In genomic region chr2:32528326-32528725, GRCm38 (mm10) we compare ENCODE assay signal across 27 mouse cellular contexts. TPM values are rescaled to one million over a fixed set of nuclear protein-coding genes. Genes with fewer than 3 reads are reported as not detected.
"Had no signal": no experiment of that assay in that cellular context is flagged by ENCODE, and none has a peak within 500 bp of the region (broad histone marks: within the 10 kb centered on the region; RNA-seq: fewer than 3 reads in every experiment).

No protein-coding gene starts in this region.

- H3K9me3 ChIP-seq: heart, embryonic 10.5 days; heart, embryonic 12.5 days; hindbrain, embryonic 13.5 days; hindbrain, embryonic 15.5 days; limb, embryonic 13.5 days; limb, embryonic 15.5 days; liver, embryonic 13.5 days; liver, embryonic 15.5 days had no signal

- H3K36me3 ChIP-seq: heart, embryonic 10.5 days; heart, embryonic 12.5 days; hindbrain, embryonic 13.5 days; hindbrain, embryonic 15.5 days; limb, embryonic 13.5 days; limb, embryonic 15.5 days; liver, embryonic 13.5 days; liver, embryonic 15.5 days had no signal

- H3K4me2 ChIP-seq: heart, embryonic 12.5 days; hindbrain, embryonic 13.5 days; hindbrain, embryonic 15.5 days; limb, embryonic 13.5 days; limb, embryonic 15.5 days; liver, embryonic 13.5 days; liver, embryonic 15.5 days had no signal

- ATAC-seq: hindbrain, postnatal 0 days; intestine, embryonic 16.5 days had no signal

- H3K27me3 ChIP-seq: heart, embryonic 12.5 days; hindbrain, embryonic 13.5 days; hindbrain, embryonic 15.5 days; limb, embryonic 13.5 days; limb, embryonic 15.5 days had no signal

- H3K4me1 ChIP-seq: heart, embryonic 12.5 days; hindbrain, embryonic 13.5 days; hindbrain, embryonic 15.5 days; limb, embryonic 15.5 days had no signal

- H3K9ac ChIP-seq: heart, embryonic 12.5 days; hindbrain, embryonic 13.5 days; hindbrain, embryonic 15.5 days; limb, embryonic 13.5 days; limb, embryonic 15.5 days; liver, embryonic 13.5 days; liver, embryonic 15.5 days had no signal

- H3K4me3 ChIP-seq: heart, embryonic 10.5 days; heart, embryonic 12.5 days; hindbrain, embryonic 13.5 days; hindbrain, embryonic 15.5 days; limb, embryonic 13.5 days; limb, embryonic 15.5 days; liver, embryonic 13.5 days; liver, embryonic 15.5 days had no signal

- H3K27ac ChIP-seq: hindbrain, embryonic 13.5 days; hindbrain, embryonic 15.5 days; hindbrain, postnatal 0 days; limb, embryonic 13.5 days; limb, embryonic 15.5 days; liver, embryonic 13.5 days; liver, embryonic 15.5 days had no signal

- DNase-seq: gastrocnemius, postnatal 10 days; heart, postnatal 14 days; heart, postnatal 36 days; kidney, adult 8-10 months; kidney, postnatal 14 days; layer of hippocampus, adult 9-11 months; layer of hippocampus, postnatal 36 days; left cerebral cortex, postnatal 4 days; liver, embryonic 13.5 days had no signal

RNA-seq across cellular contexts. Expression of gene Pip5kl1, which starts 46.3 kb away (rescaled TPM):
- total RNA-seq: gastrocnemius, adult 2 months; gastrocnemius, postnatal 10 days; gastrocnemius, postnatal 25 days; gastrocnemius, postnatal 4 days; granulocyte monocyte progenitor cell, adult 5-6 weeks; heart, adult 18-20 months; heart, postnatal 14 days; hematopoietic stem cell, adult 5-6 weeks had no signal
- polyA plus RNA-seq: heart, embryonic 14.5 days; liver, embryonic 13.5 days; liver, embryonic 15.5 days had no signal

RNA-seq across cellular contexts. Expression of gene 9430097D07Rik, which starts 47.2 kb away (rescaled TPM):
- total RNA-seq: gastrocnemius, adult 2 months; gastrocnemius, postnatal 10 days; gastrocnemius, postnatal 25 days; gastrocnemius, postnatal 4 days; granulocyte monocyte progenitor cell, adult 5-6 weeks; heart, adult 18-20 months; heart, adult 8-10 months; heart, postnatal 14 days; heart, postnatal 36 days; hematopoietic stem cell, adult 5-6 weeks had no signal
- polyA plus RNA-seq: heart, embryonic 14.5 days; heart, embryonic 16.5 days; intestine, embryonic 16.5 days; limb, embryonic 15.5 days; liver, embryonic 13.5 days; liver, embryonic 15.5 days had no signal
